Mouse (Mus musculus) hindbrain, embryonic 14.5 days (tissue): ENCODE results near the gene Zfp652. TPM values are rescaled to one million over a fixed set of nuclear protein-coding genes. Genes with fewer than 3 reads are reported as not detected.
A peak's percentile ranks its signal among the peaks of the same experiment; 100 is the strongest.
"Not testable (repeated sequence)": the region's sequence is repeated elsewhere in the genome, so short reads cannot be mapped to it uniquely, and the experiment has no call there.

Source experiments
- ATAC-seq: fragments of 200-750 bp; cut with Nextera tagmentation; 2 replicates; pipeline ENCODE4 v1.8.0; 2017; ENCODE audit warnings: moderate number of reproducible peaks, mild to moderate bottlenecking, moderate TSS enrichment, moderate library complexity; ENCODE audit not compliant: low FRiP score
- DNase-seq: peaks from one replicate; pipeline ENCODE4 v3.0.0-alpha.2; 2015; ENCODE audit warnings: low spot score
- H3K27ac ChIP-seq: fragments of 300-500 bp; sonication (generic); 2 replicates; pipeline ENCODE4 v1.5.1; 2014; ENCODE audit warnings: mild to moderate bottlenecking, moderate library complexity
- H3K27me3 ChIP-seq: fragments of 300-500 bp; sonication (generic); 2 replicates; pipeline ENCODE4 v1.6.1; 2014; ENCODE audit warnings: mild to moderate bottlenecking, low read length, mixed read lengths; ENCODE audit not compliant: control insufficient read depth, insufficient read depth
- H3K36me3 ChIP-seq: fragments of 300-500 bp; sonication (generic); replicated peaks from 2 replicates; pipeline ENCODE4 v1.6.1; 2014; ENCODE audit not compliant: control insufficient read depth, insufficient read depth
- H3K4me1 ChIP-seq: fragments of 300-500 bp; sonication (generic); replicated peaks from 2 replicates; pipeline ENCODE4 v1.6.1; 2014; ENCODE audit warnings: antibody characterized with exemption, low read length, mixed read lengths; ENCODE audit not compliant: control insufficient read depth, insufficient read depth
- H3K4me2 ChIP-seq: fragments of 300-500 bp; sonication (generic); replicated peaks from 2 replicates; pipeline ENCODE4 v1.6.1; 2014; ENCODE audit warnings: mild to moderate bottlenecking, moderate library complexity
- H3K4me3 ChIP-seq: fragments of 300-500 bp; sonication (generic); replicated peaks from 2 replicates; pipeline ENCODE4 v1.5.1; 2014; ENCODE audit warnings: mild to moderate bottlenecking, low read length
- H3K9ac ChIP-seq: fragments of 300-500 bp; sonication (generic); 2 replicates; pipeline ENCODE4 v1.6.1; 2014
- H3K9me3 ChIP-seq: fragments of 300-500 bp; sonication (generic); 2 replicates; pipeline ENCODE4 v1.6.1; 2016; ENCODE audit warnings: low read length; ENCODE audit not compliant: control insufficient read depth
- WGBS: fragments of 180-500 bp; shearing (Covaris S2); extraction: QIAGEN DNeasy Blood & Tissue Kit; methylation state at CpG from one replicate; pipeline ENCODE4 v1.1.7; 2014; 5-methylcytosine and 5-hydroxymethylcytosine counted together
- polyA plus RNA-seq: library from polyadenylated mRNA; unstranded; fragments of >200 nt; fragmentation: Nextera tagmentation; extraction: Ambion mirVana; gene quantifications from 2 replicates; pipeline ENCODE4 v1.2.1, GENCODE M21; 2014

The Zfp652 gene
- polyA plus RNA-seq, 1 experiment from 2014 or later: 12.8 TPM

DNA sequence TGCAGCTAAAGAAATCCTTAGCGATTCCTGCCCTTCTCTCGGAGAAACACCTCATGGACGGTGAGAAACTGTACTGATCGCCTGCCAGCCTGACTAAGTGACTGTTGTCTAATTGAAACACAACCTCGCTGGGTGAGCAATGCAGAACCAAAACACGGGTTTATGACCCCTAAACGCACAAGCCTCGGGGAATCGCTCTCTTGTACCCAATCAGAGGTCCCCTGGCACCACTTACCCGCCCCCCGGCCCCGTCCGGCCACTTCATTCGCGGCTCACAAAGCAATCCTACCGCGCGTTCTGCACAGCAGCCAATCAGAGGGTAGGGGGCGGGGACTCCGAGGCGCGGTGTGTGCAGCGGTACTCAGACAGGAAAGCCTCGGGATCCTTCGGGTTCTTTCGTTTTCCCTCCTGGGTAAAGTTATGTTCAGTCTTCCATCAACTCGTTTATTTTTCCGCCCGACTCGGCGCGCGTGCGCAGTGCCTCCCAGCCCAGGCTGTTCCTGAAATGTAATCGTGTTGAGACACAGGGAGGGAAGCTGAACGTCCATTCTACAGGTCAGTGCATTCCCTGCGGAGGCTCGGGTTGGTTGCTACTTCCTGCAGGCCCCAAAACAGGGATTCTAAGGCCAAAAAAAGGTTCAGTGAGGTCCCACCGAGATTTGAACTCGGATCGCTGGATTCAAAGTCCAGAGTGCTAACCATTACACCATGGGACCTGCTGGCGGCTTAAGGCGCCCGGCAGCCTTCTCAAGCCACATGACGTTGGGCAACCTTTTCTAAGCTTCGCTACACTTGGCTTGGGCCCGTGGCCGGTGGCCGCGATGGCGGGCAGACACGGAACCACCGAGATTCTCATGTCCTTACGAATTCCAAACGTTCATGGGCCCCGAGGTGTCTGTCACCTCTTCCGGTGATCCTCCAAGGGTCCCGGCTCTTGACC lies 146.3 kb downstream of the Zfp652 start:
- H3K4me1 ChIP-seq: 0 out of 2 replicates have a peak, but pooled peaks cover 11% of the 10 kb centered on the region
- peak overlapping the region; percentile 88 for H3K27ac ChIP-seq
- H3K9me3 ChIP-seq: no peaks in the 10 kb centered on the region
- under 1% methylated on average over 58 of the region's 58 CpGs for WGBS
- H3K27me3 ChIP-seq: no peaks in the 10 kb centered on the region
- ATAC-seq (peak; percentile 98), DNase-seq (peak; percentile 100)
- no peaks in the 10 kb centered on the region for H3K36me3 ChIP-seq
- H3K4me2 ChIP-seq: peak overlapping the region; percentile 64
- H3K4me3 ChIP-seq: peak overlapping the region; percentile 49
- H3K9ac ChIP-seq: peak overlapping the region; percentile 63

DNA sequence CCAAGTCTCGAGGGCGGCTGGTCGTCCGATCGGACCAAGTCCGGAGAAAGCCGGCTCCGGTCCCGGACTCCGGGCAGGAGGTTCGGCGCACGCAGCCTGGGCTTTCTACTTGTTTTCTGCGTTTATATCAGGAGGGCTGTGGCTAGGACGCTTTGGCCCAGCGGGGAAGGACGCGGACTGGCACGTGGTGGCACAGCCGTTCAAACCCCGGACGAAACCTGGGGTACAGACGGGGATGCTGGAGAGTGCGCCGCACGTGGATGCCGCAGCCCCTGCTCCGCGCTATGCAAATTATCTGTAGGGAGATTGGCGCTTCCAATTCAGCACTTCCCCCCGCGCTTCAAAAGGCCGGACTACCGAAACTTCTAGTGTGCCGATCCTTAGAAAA lies 147.0 kb downstream of the Zfp652 start:
- H3K4me2 ChIP-seq: peak overlapping the region; percentile 64
- under 1% methylated on average over 35 of the region's 35 CpGs for WGBS
- ATAC-seq (peak; percentile 64), DNase-seq (peak; percentile 66)
- H3K27ac ChIP-seq: peak overlapping the region; percentile 88
- 0 out of 2 replicates have a peak, but pooled peaks cover 11% of the 10 kb centered on the region for H3K4me1 ChIP-seq
- H3K36me3 ChIP-seq: no peaks in the 10 kb centered on the region
- no peaks in the 10 kb centered on the region for H3K9me3 ChIP-seq
- H3K9ac ChIP-seq: peak overlapping the region; percentile 60
- peak overlapping the region; percentile 49 for H3K4me3 ChIP-seq
- H3K27me3 ChIP-seq: no peaks in the 10 kb centered on the region

DNA sequence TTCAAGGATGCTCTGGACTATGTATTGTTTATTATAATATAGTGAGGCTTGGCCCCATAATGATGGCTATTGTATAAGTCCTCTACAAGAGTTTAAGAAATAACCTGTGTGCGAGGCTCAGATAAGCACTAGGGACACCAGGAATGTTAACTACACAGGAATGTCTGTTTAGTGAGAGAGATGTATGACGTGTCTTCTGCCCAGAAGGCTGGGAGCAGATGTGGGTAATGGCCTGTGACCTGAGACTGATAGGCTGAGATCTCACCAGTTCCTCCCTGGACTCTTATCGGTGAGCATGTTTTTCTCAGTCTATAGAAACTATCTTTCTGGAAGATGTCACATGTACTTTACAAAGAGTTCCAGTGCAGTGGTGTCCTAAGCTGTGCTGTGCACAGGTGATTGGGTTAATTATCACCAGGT lies 147.6 kb downstream of the Zfp652 start:
- Histone ChIP-seq H3K27me3 (no peaks in the 10 kb centered on the region), H3K27ac (no peak overlapping the region), H3K4me2 (peak overlapping the region; percentile 64), H3K9ac (peak overlapping the region; percentile 60), H3K4me1 (0 out of 2 replicates have a peak, but pooled peaks cover 11% of the 10 kb centered on the region), H3K9me3 (no peaks in the 10 kb centered on the region), H3K36me3 (no peaks in the 10 kb centered on the region), H3K4me3 (peak overlapping the region; percentile 49)
- WGBS: 35% methylated on average over 3 of the region's 3 CpGs
- no peak for ATAC-seq
- DNase-seq: peak; percentile 26

DNA sequence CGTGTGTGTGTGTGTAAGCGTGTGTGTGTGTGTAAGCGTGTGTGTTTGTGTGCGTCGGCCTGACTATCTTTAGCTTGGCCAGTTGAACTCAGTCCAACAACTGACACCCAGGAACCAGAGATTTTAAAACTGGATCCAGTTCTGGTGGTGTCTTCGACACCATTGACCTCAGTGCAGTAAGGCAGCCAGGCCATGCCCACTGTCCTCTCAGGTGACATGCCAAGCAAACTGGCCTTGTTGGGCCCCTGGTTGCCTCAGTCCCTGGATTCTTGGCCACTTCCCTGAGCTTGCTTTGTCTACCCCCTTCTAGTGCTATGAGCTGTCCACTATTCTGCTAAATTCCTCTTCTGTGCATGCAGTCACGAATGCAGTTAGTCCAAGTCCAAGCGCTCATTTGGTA lies 148.9 kb downstream of the Zfp652 start:
- Histone ChIP-seq H3K27me3 (no peaks in the 10 kb centered on the region), H3K4me2 (no peak overlapping the region), H3K9me3 (no peaks in the 10 kb centered on the region), H3K4me3 (no peak overlapping the region), H3K9ac (no peak overlapping the region), H3K36me3 (no peaks in the 10 kb centered on the region), H3K4me1 (0 out of 2 replicates have a peak, but pooled peaks cover 11% of the 10 kb centered on the region), H3K27ac (no peak overlapping the region)
- ATAC-seq: no peak
- 97% methylated on average over 8 of the region's 8 CpGs for WGBS
- DNase-seq: no peak

DNA sequence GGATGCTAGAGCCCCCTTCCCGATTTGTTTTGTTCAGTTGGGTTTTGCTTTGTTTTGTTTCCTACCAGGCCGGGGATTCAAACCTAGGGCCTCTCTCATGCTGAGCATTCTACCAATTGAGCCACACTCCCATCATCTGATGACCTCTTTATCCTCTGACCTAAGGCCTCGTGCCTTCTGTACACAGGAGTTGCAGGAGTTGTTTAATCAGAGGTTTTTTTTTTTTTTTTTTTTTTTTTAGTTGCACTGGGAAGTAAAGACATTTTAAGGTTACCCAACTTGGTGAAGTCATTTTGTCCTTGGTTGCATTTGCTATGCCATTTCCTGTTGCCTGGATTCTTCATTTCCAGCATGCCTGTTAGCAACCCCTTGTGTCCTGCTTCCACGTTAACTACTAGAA lies 157.0 kb downstream of the Zfp652 start:
- Histone ChIP-seq H3K27ac (no peak overlapping the region), H3K4me1 (no peaks in the 10 kb centered on the region), H3K9ac (no peak overlapping the region), H3K9me3 (no peaks in the 10 kb centered on the region), H3K4me2 (no peak overlapping the region), H3K36me3 (no peaks in the 10 kb centered on the region), H3K4me3 (no peak overlapping the region), H3K27me3 (no peaks in the 10 kb centered on the region)
- 84% methylated on average over 4 of the region's 4 CpGs for WGBS
- DNase-seq: no peak
- no peak for ATAC-seq

DNA sequence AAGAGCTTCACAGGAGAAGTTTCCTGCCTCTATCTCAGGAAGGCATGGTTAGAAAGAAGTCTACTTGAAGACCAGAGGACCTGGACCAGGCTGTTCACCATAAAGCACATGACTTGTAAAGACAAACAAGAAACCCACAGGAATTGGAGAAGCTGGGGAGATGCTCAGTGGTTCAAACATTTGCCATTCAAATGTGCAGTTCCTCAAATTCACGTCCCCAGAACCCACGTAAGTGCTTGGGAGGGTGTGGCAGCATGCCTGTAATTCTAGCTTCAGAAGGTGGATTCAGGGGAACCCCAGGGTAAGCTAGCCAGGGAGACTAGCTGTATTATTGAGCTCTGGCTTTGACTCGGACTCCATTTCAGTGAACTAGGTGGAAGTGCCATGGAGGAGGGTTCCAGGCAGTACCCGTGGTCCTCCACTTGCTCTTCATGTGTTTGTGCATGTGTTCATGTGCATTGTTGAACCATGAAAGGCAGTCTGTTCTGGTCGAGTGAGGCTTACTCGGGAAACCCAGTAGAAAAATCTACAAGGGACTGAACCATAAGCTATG lies 157.5 kb downstream of the Zfp652 start:
- no peak for DNase-seq
- H3K4me3 ChIP-seq: no peak overlapping the region
- H3K4me2 ChIP-seq: no peak overlapping the region
- no peak overlapping the region for H3K9ac ChIP-seq
- no peak for ATAC-seq
- H3K27me3 ChIP-seq: no peaks in the 10 kb centered on the region
- H3K9me3 ChIP-seq: no peaks in the 10 kb centered on the region
- no peaks in the 10 kb centered on the region for H3K4me1 ChIP-seq
- H3K36me3 ChIP-seq: no peaks in the 10 kb centered on the region
- H3K27ac ChIP-seq: no peak overlapping the region
- WGBS: 75% methylated on average over 6 of the region's 6 CpGs

DNA sequence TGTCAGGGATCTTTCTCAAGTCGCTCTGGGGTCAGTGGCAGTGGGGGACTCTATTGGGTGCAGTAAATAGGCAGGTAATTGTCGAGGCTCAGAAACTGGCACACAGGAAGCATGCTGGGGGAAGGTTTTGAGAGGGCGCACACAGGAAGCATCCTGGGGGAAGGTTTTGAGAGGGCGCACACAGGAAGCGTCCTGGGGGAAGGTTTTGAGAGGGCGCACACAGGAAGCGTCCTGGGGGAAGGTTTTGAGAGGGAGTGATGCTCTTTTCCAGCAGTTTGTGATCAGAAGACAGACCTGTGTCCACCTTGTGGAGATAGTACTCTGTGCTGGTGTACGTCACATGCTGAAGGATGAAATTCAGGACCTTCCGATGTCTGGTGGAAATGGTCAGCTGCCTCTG lies 163.3 kb downstream of the Zfp652 start:
- peak overlapping the region; percentile 19; the same call in 1 of the 2 replicates for H3K4me2 ChIP-seq
- no peak for ATAC-seq
- no peak overlapping the region for H3K9ac ChIP-seq
- no peak for DNase-seq
- WGBS: 25% methylated on average over 9 of the region's 9 CpGs
- H3K27me3 ChIP-seq: no peaks in the 10 kb centered on the region
- H3K4me3 ChIP-seq: no peak overlapping the region
- no peaks in the 10 kb centered on the region for H3K36me3 ChIP-seq
- H3K9me3 ChIP-seq: no peaks in the 10 kb centered on the region
- no peak overlapping the region for H3K27ac ChIP-seq
- H3K4me1 ChIP-seq: no peaks in the 10 kb centered on the region

DNA sequence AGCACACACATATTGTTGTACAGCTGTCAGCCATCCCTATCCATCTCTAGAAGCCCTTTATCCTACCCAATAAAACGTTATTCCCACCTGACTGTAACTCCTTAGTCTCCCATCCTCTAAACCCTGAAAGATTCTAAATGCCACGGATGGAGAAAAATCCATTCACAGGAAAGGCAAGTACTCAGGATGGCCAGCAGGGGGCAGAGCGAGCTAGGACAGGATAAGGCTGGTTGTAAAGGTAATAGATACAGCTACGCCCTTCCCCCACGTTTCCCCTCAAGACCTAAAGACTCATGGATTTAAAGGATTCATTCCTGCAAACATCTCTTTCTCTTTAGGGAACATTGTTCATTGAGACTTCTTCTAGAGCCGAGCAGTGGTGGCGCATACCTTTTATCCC lies 163.8 kb downstream of the Zfp652 start:
- Histone ChIP-seq H3K9ac (no peak overlapping the region), H3K27ac (no peak overlapping the region), H3K4me3 (no peak overlapping the region), H3K36me3 (no peaks in the 10 kb centered on the region), H3K4me2 (peak overlapping the region; percentile 19; the same call in 1 of the 2 replicates), H3K9me3 (no peaks in the 10 kb centered on the region), H3K4me1 (no peaks in the 10 kb centered on the region), H3K27me3 (no peaks in the 10 kb centered on the region)
- DNase-seq (peak; percentile 76), ATAC-seq (no peak)
- WGBS: 27% methylated on average over 7 of the region's 7 CpGs

DNA sequence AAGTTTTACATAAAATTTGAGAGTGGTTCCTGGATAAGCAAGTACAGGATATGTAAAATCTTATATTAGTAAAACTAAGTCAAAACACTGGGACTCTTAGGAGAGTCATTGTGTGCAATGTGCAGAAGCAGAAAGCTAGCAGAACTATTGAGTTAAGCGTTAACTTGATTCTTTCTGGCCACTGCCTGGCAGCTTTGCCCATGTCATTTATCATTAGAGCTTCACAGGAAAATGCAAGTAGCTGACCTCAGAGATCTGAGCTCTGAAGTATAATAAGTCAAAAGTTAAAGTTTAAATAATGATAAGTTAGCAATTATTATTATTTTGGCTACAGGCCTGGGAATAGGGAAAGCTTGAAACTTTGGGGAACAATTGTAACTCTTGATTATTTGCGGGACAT lies 167.4 kb downstream of the Zfp652 start:
- not testable (repeated sequence) for H3K27me3 ChIP-seq, H3K36me3 ChIP-seq, H3K4me1 ChIP-seq, DNase-seq, H3K9me3 ChIP-seq, H3K27ac ChIP-seq, H3K9ac ChIP-seq, H3K4me3 ChIP-seq, ATAC-seq, H3K4me2 ChIP-seq
- 74% methylated on average over 2 of the region's 2 CpGs for WGBS
